Mouse (Mus musculus) left cerebral cortex, adult 8-10 months (tissue): ENCODE measurements around the gene Slc7a11. TPM values are rescaled to one million over a fixed set of nuclear protein-coding genes. Genes with fewer than 3 reads are reported as not detected.

Experiments used
- DNase-seq, 2 experiments: peaks; one replicate each; pipeline ENCODE4 v3.0.0; 2022; ENCODE audit warnings: low spot score in 2 of 2
- total RNA-seq, 4 experiments: library from RNA; stranded (reverse); gene quantifications; 2 replicates each; pipeline ENCODE4 v1.2.4; 2022

Slc7a11 gene
- total RNA-seq, 4 experiments from 2014 or later, result 24.7 to 31.4 (median 25.8) TPM

GRCm38 (mm10) chr3:50405915-50406314 lies 37.5 kb downstream of the Slc7a11 start:
- no peak for DNase-seq

GRCm38 (mm10) chr3:50388786-50389185 lies 54.6 kb downstream of the Slc7a11 start:
- DNase-seq, result no peak

- DNase-seq, result no peak
Measured at GRCm38 (mm10) chr3:50388288-50388687, 55.1 kb downstream of the Slc7a11 start.

GRCm38 (mm10) chr3:50387280-50387679 lies 56.1 kb downstream of the Slc7a11 start:
- no peak for DNase-seq

- DNase-seq, result no peak
Measured at GRCm38 (mm10) chr3:50386561-50387221, 56.7 kb downstream of the Slc7a11 start.

GRCm38 (mm10) chr3:50386066-50386465 lies 57.3 kb downstream of the Slc7a11 start:
- no peak for DNase-seq

- no peak for DNase-seq
Measured at GRCm38 (mm10) chr3:50382729-50383128, 60.7 kb downstream of the Slc7a11 start.

GRCm38 (mm10) chr3:50381861-50382693 lies 61.3 kb downstream of the Slc7a11 start:
- DNase-seq, result no peak

- peak; percentile 55 to 69 for DNase-seq
Measured at GRCm38 (mm10) chr3:50381160-50381860, 62.1 kb downstream of the Slc7a11 start.

GRCm38 (mm10) chr3:50379942-50380341 lies 63.5 kb downstream of the Slc7a11 start:
- no peak for DNase-seq

GRCm38 (mm10) chr3:50375477-50375876 lies 67.9 kb downstream of the Slc7a11 start:
- DNase-seq, result no peak

GRCm38 (mm10) chr3:50369791-50370190 lies 73.6 kb downstream of the Slc7a11 start:
- no peak for DNase-seq

GRCm38 (mm10) chr3:50367175-50367574 lies 76.2 kb downstream of the Slc7a11 start:
- no peak for DNase-seq

- no peak for DNase-seq
Measured at GRCm38 (mm10) chr3:50363659-50364058, 79.8 kb downstream of the Slc7a11 start.

GRCm38 (mm10) chr3:50347081-50347480 lies 96.3 kb downstream of the Slc7a11 start:
- no peak for DNase-seq

GRCm38 (mm10) chr3:50344411-50344810 lies 99.0 kb downstream of the Slc7a11 start:
- no peak for DNase-seq

GRCm38 (mm10) chr3:50324524-50324923 lies 118.9 kb downstream of the Slc7a11 start:
- no peak for DNase-seq

GRCm38 (mm10) chr3:50323881-50324280 lies 119.5 kb downstream of the Slc7a11 start:
- no peak for DNase-seq

GRCm38 (mm10) chr3:50320862-50321261 lies 122.6 kb downstream of the Slc7a11 start:
- no peak for DNase-seq

- no peak for DNase-seq
Measured at GRCm38 (mm10) chr3:50318074-50318473, 125.3 kb downstream of the Slc7a11 start.

- DNase-seq, result no peak
Measured at GRCm38 (mm10) chr3:50313816-50314215, 129.6 kb downstream of the Slc7a11 start.
